Mouse (Mus musculus) hindbrain, embryonic 10.5 days (tissue): ENCODE data around the gene Vmn1r124. TPM values are rescaled to one million over a fixed set of nuclear protein-coding genes. Genes with fewer than 3 reads are reported as not detected.
"Not testable (repeated sequence)": the region's sequence is repeated elsewhere in the genome, so short reads cannot be mapped to it uniquely, and the experiment has no call there.

Experiments used
- DNase-seq: peaks from one replicate; pipeline ENCODE4 v3.0.0-alpha.2; 2017; ENCODE audit warnings: low spot score
- H3K27ac ChIP-seq: fragments of 300-500 bp; sonication (generic); 2 replicates; pipeline ENCODE4 v1.5.1; 2016; ENCODE audit warnings: mild to moderate bottlenecking, moderate library complexity
- H3K27me3 ChIP-seq: fragments of 300-500 bp; sonication (generic); 2 replicates; pipeline ENCODE4 v1.6.1; 2016; ENCODE audit warnings: mild to moderate bottlenecking; ENCODE audit not compliant: poor library complexity, insufficient read depth, severe bottlenecking
- H3K36me3 ChIP-seq: fragments of 300-500 bp; sonication (generic); 2 replicates; pipeline ENCODE4 v1.6.1; 2016; ENCODE audit warnings: mild to moderate bottlenecking, moderate library complexity
- H3K4me1 ChIP-seq: fragments of 300-500 bp; sonication (generic); replicated peaks from 2 replicates; pipeline ENCODE4 v1.6.1; 2016; ENCODE audit warnings: mild to moderate bottlenecking
- H3K4me3 ChIP-seq: fragments of 300-500 bp; sonication (generic); 2 replicates; pipeline ENCODE4 v1.5.1; 2016; ENCODE audit warnings: mild to moderate bottlenecking, moderate library complexity
- H3K9me3 ChIP-seq: fragments of 300-500 bp; sonication (generic); 2 replicates; pipeline ENCODE4 v1.6.1; 2016; ENCODE audit warnings: mild to moderate bottlenecking, moderate library complexity
- WGBS: fragments of 180-500 bp; shearing (Covaris S2); methylation state at CpG from one replicate; pipeline ENCODE4 v1.1.7; 2016; 5-methylcytosine and 5-hydroxymethylcytosine counted together
- polyA plus RNA-seq: library from polyadenylated mRNA; unstranded; fragments of >200 nt; fragmentation: Nextera tagmentation; extraction: Ambion mirVana; gene quantifications from 2 replicates; pipeline ENCODE4 v1.2.1, GENCODE M21; 2016

Vmn1r124 gene
- not detected in 2 replicates for polyA plus RNA-seq

GRCm38 (mm10) chr7:21260517-21260916 is at the start of gene Vmn1r124:
Gene Vmn1r124, minus strand, starts transcription at chr7:21260617.
- H3K27ac ChIP-seq, H3K4me1 ChIP-seq, H3K27me3 ChIP-seq, DNase-seq, H3K36me3 ChIP-seq, H3K9me3 ChIP-seq, H3K4me3 ChIP-seq: not testable (repeated sequence)
- WGBS: 83% methylated on average over 4 of the region's 4 CpGs

- H3K27me3 ChIP-seq, H3K36me3 ChIP-seq, H3K9me3 ChIP-seq, H3K4me3 ChIP-seq, H3K4me1 ChIP-seq, DNase-seq, H3K27ac ChIP-seq: not testable (repeated sequence)
- WGBS: no CpG with 5 or more reads among the region's 5 CpGs
Observed at GRCm38 (mm10) chr7:21301367-21301766, 41.0 kb upstream of the Vmn1r124 start, which contains the start of gene Vmn1r126. Gene Vmn1r126, minus strand, starts transcription at chr7:21301467.

- not testable (repeated sequence) for H3K27me3 ChIP-seq, H3K9me3 ChIP-seq, H3K27ac ChIP-seq, DNase-seq, H3K36me3 ChIP-seq, H3K4me3 ChIP-seq, H3K4me1 ChIP-seq
- 69% methylated on average over 3 of the region's 3 CpGs for WGBS
Observed at GRCm38 (mm10) chr7:21271879-21272278, 11.5 kb upstream of the Vmn1r124 start, which contains the start of gene Vmn1r125. Gene Vmn1r125, plus strand, starts transcription at chr7:21272179.

Other genes starting within 250 kb of the Vmn1r124 start
- gene Vmn1r119, start 248.2 kb downstream of the Vmn1r124 start, polyA plus RNA-seq: not detected in 2 replicates
- not detected in 2 replicates for gene Vmn1r120, start 206.8 kb downstream of the Vmn1r124 start, polyA plus RNA-seq
- not detected in 2 replicates for gene Vmn1r121, start 162.1 kb downstream of the Vmn1r124 start, polyA plus RNA-seq
- gene Vmn1r122, start 126.5 kb downstream of the Vmn1r124 start, polyA plus RNA-seq: not detected in 2 replicates
- gene Vmn1r123, start 98.4 kb downstream of the Vmn1r124 start, polyA plus RNA-seq: not detected in 2 replicates
- gene Gm5157, start 70.2 kb downstream of the Vmn1r124 start, polyA plus RNA-seq: not detected in 2 replicates
- not detected in 2 replicates for gene Vmn1r125, start 11.6 kb upstream of the Vmn1r124 start, polyA plus RNA-seq
- gene Vmn1r126, start 40.9 kb upstream of the Vmn1r124 start, polyA plus RNA-seq: not detected in 2 replicates
- not detected in 2 replicates for gene Vmn1r127, start 59.2 kb upstream of the Vmn1r124 start, polyA plus RNA-seq
- gene Vmn1r128, start 88.8 kb upstream of the Vmn1r124 start, polyA plus RNA-seq: not detected in 2 replicates
- gene Vmn1r129, start 100.7 kb upstream of the Vmn1r124 start, polyA plus RNA-seq: not detected in 2 replicates
- not detected in 2 replicates for gene Gm6882, start 172.1 kb upstream of the Vmn1r124 start, polyA plus RNA-seq